Mouse (Mus musculus) kidney, postnatal 25 days (tissue): ENCODE results near the gene Mapkapk5.
A peak's percentile ranks its signal among the peaks of the same experiment; 100 is the strongest.

Experiments used
- DNase-seq, 2 experiments: peaks; one replicate each; pipeline ENCODE4 v3.0.0; 2021; ENCODE audit warnings: mixed read lengths in 2 of 2

Mapkapk5 gene

DNA sequence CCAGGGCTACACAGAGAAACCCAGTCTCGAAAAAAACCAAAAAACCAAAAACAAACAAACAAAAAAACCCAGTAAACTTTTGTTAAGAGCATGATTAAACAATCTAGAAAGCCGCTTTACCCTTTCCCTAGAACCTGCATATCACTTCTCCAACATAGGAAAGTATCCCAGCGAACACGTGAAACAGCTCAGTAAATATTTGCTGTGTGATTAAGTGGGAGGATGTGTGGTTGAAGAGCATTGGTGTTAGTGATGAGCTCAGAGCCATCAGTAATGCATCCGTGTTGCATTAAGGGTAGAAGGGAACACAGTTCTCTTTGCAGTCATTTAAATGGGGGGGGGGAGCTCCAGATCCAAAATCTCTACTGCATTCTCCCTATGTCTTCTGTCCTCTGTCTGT, 60.9 kb downstream of the Mapkapk5 start:
- no peak for DNase-seq

DNA sequence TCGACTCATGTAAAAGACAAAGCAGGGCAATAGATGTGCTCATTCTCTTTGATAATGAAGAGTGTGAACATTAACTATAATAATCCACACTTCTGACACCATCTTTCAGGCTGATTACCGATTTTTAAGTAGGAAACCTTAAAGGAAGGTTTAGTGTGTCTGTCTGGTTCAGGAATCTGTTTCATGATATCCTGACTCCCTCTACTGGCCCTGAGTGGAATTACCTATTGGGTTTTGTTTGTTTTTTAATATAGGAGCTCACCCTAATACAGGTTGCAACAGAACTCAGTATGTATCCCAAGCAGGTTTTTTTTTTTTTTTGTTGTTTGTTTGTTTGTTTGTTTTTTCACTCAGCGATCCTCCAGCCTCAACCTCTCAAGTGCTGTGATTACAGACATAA, 68.0 kb downstream of the Mapkapk5 start:
- DNase-seq = peak in 1 of 2 experiments; percentile 62

DNA sequence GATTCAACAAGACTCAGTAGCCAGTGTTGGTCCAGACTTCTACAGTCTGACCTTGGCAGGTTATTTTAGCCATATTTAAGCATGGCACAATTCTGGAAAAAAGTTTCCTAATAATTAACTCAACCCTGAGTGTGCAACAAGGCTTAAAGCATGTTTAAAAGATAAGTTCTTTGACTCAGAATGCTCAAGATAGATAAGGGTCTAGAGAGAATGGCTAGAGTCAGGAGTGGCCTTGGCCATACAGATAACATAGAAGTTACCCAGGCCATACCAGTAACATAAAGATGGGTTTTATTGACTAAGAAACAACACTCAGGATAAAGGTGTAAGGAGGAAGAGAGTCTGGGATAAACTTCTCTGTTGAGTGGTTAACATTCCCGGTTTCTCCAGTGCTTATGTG, 69.7 kb downstream of the Mapkapk5 start:
- no peak for DNase-seq
